Mouse (Mus musculus): ENCODE results near the gene Capzb. TPM values are rescaled to one million over a fixed set of nuclear protein-coding genes. Genes with fewer than 3 reads are reported as not detected.

The Capzb gene
- total and polyA plus RNA-seq, 3 experiments, result 103 to 354 TPM; not detected in 1

- H3K36me3 ChIP-seq (ENCODE audit: control insufficient read depth in 1 of 2, insufficient read depth in 2 of 2, low read length in 2 of 2), result peaks cover 4 to 15% of the 10 kb centered on the region in 2 experiments
- TF ChIP-seq POLR2A (IDR thresholded peaks at IDR 0.05; ENCODE audit: control insufficient read depth in 1 of 2, insufficient read depth in 1 of 2, low read depth in 1 of 2, low read length in 2 of 2, poor library complexity in 1 of 2) (0 out of 4 replicates have a peak, but pooled peaks of 1 of the 2 experiments have one; percentile 18), MXI1 (IDR thresholded peaks at IDR 0.05; ENCODE audit: low read depth, low read length) (no peak)
- H3K9ac ChIP-seq (ENCODE audit: control insufficient read depth, low read depth, low read length, poor library complexity, severe bottlenecking), result no peak overlapping the region
- H3K79me2 ChIP-seq (ENCODE audit: control insufficient read depth, insufficient read depth, low read length, poor library complexity), result peaks cover 53% of the 10 kb centered on the region
- H3K27ac ChIP-seq (ENCODE audit: control insufficient read depth, low read depth, low read length), result no peak overlapping the region
- peaks cover 3 to 24% of the 10 kb centered on the region in 2 experiments for H3K4me1 ChIP-seq (ENCODE audit: control insufficient read depth in 1 of 2, insufficient read depth in 2 of 2, low read length in 2 of 2)
- no peaks in the 10 kb centered on the region for H3K27me3 ChIP-seq (ENCODE audit: control insufficient read depth in 1 of 2, insufficient read depth in 2 of 2, low read length in 2 of 2)
- H3K9me3 ChIP-seq (replicated peaks; ENCODE audit: insufficient read depth, low read length), result no peaks in the 10 kb centered on the region
- DNase-seq (ENCODE audit: low read depth, low spot score), result peak; percentile 21
- no peak overlapping the region for H3K4me3 ChIP-seq (ENCODE audit: control insufficient read depth in 1 of 2, insufficient read depth in 1 of 2, low read depth in 2 of 2, low read length in 2 of 2)
These were observed 15.8 kb downstream of the Capzb start for GRCm38 (mm10) chr4:139208236-139209129.

GRCm38 (mm10) chr4:139209130-139209840 is 16.6 kb downstream of the Capzb start:
- no peaks in the 10 kb centered on the region for H3K27me3 ChIP-seq (ENCODE audit: control insufficient read depth in 1 of 2, insufficient read depth in 2 of 2, low read length in 2 of 2)
- H3K9ac ChIP-seq (ENCODE audit: control insufficient read depth, low read depth, low read length, poor library complexity, severe bottlenecking), result no peak overlapping the region
- no peak overlapping the region for H3K27ac ChIP-seq (ENCODE audit: control insufficient read depth, low read depth, low read length)
- H3K4me3 ChIP-seq (ENCODE audit: control insufficient read depth in 1 of 2, insufficient read depth in 1 of 2, low read depth in 2 of 2, low read length in 2 of 2), result no peak overlapping the region
- TF ChIP-seq NELFE (IDR thresholded peaks at IDR 0.05; ENCODE audit: low read depth, low read length) (no peak), MXI1 (IDR thresholded peaks at IDR 0.05; ENCODE audit: low read depth, low read length) (0 out of 2 replicates have a peak, but pooled peaks have one; percentile 29)
- no peaks in the 10 kb centered on the region for H3K9me3 ChIP-seq (replicated peaks; ENCODE audit: insufficient read depth, low read length)
- peaks cover 3 to 18% of the 10 kb centered on the region in 2 experiments; a peak in 3 of 4 replicates for H3K4me1 ChIP-seq (ENCODE audit: control insufficient read depth in 1 of 2, insufficient read depth in 2 of 2, low read length in 2 of 2)
- H3K79me2 ChIP-seq (ENCODE audit: control insufficient read depth, insufficient read depth, low read length, poor library complexity), result peaks cover 54% of the 10 kb centered on the region
- H3K36me3 ChIP-seq (ENCODE audit: control insufficient read depth in 1 of 2, insufficient read depth in 2 of 2, low read length in 2 of 2), result peaks cover 4 to 11% of the 10 kb centered on the region in 2 experiments
- peak; percentile 57 for DNase-seq (ENCODE audit: low read depth, low spot score)

- peaks cover 3 to 11% of the 10 kb centered on the region in 2 experiments for H3K36me3 ChIP-seq (ENCODE audit: control insufficient read depth in 1 of 2, insufficient read depth in 2 of 2, low read length in 2 of 2)
- H3K9me3 ChIP-seq (replicated peaks; ENCODE audit: insufficient read depth, low read length), result no peaks in the 10 kb centered on the region
- H3K9ac ChIP-seq (ENCODE audit: control insufficient read depth, low read depth, low read length, poor library complexity, severe bottlenecking), result no peak overlapping the region
- H3K27ac ChIP-seq (ENCODE audit: control insufficient read depth, low read depth, low read length), result no peak overlapping the region
- peaks cover 3 to 17% of the 10 kb centered on the region in 2 experiments; a peak in 3 of 4 replicates for H3K4me1 ChIP-seq (ENCODE audit: control insufficient read depth in 1 of 2, insufficient read depth in 2 of 2, low read length in 2 of 2)
- H3K4me3 ChIP-seq (ENCODE audit: control insufficient read depth in 1 of 2, insufficient read depth in 1 of 2, low read depth in 2 of 2, low read length in 2 of 2), result no peak overlapping the region
- no peak for DNase-seq (ENCODE audit: low read depth, low spot score)
- no peaks in the 10 kb centered on the region for H3K27me3 ChIP-seq (ENCODE audit: control insufficient read depth in 1 of 2, insufficient read depth in 2 of 2, low read length in 2 of 2)
- TF ChIP-seq E2F4 (IDR thresholded peaks at IDR 0.05; ENCODE audit: borderline replicate concordance, low read depth, low read length), result no peak
- TF ChIP-seq CTCF (IDR thresholded peaks at IDR 0.05 in 2 of 3, conservative IDR thresholded peaks at IDR 0.05 in 1 of 3; ENCODE audit: control insufficient read depth in 1 of 3, insufficient read depth in 1 of 3, low read depth in 2 of 3, low read length in 3 of 3, poor library complexity in 1 of 3, severe bottlenecking in 1 of 3), result 0 out of 6 replicates have a peak, but pooled peaks of 1 of the 3 experiments have one; percentile 2
- no peak for TF ChIP-seq POLR2AphosphoS5 (IDR thresholded peaks at IDR 0.05; ENCODE audit: borderline replicate concordance, low read depth, low read length)
- peaks cover 53% of the 10 kb centered on the region for H3K79me2 ChIP-seq (ENCODE audit: control insufficient read depth, insufficient read depth, low read length, poor library complexity)
These were observed 19.5 kb downstream of the Capzb start for GRCm38 (mm10) chr4:139211975-139212831.
